Mouse (Mus musculus): ENCODE results near the gene Rora. TPM values are rescaled to one million over a fixed set of nuclear protein-coding genes. Genes with fewer than 3 reads are reported as not detected.

The Rora gene
- polyA plus RNA-seq, 1 experiment, result 0.86 TPM

DNA sequence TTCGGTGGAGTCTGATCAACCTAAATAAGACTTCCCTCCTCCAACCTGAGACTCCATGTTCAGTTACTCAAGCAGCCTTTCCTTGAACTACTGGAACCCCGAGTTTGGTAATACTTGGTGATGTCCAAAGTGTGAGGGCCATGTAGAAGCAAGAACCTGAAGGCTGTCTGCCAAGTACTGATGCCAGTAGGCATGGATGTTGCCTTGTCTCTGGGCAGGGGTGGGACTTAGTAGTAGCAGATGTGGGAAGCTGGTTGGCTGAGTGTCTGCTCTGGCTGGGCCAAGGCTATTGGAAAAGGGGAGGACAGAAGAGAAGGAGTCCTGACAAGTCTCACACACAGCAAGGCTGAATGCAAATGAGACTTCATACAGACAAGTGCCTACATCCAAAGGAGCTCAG is 154.1 kb downstream of the Rora start:
- no peak for TF ChIP-seq POLR2AphosphoS2 (IDR thresholded peaks at IDR 0.05; ENCODE audit: insufficient read length, low read depth)
- TF ChIP-seq E2F4 (IDR thresholded peaks at IDR 0.05; ENCODE audit: insufficient read depth), result no peak
- TF ChIP-seq MYOD1 (IDR thresholded peaks at IDR 0.05; ENCODE audit: control insufficient read depth in 1 of 3, insufficient read length in 2 of 3, low read depth in 2 of 3), result no peak
- no peak for TF ChIP-seq MYOG (IDR thresholded peaks at IDR 0.05; ENCODE audit: control insufficient read depth in 1 of 3, insufficient read depth in 1 of 3, insufficient read length in 2 of 3, low read depth in 2 of 3)
- TF ChIP-seq TCF12 (IDR thresholded peaks at IDR 0.05; ENCODE audit: insufficient read depth, poor library complexity, severe bottlenecking), result no peak
- TF ChIP-seq USF1 (IDR thresholded peaks at IDR 0.05; ENCODE audit: low read depth), result no peak
- TF ChIP-seq POLR2A (IDR thresholded peaks at IDR 0.05; ENCODE audit: insufficient read length, low read depth), result no peak
- TF ChIP-seq REST (IDR thresholded peaks at IDR 0.05; ENCODE audit: insufficient read depth, insufficient read length), result no peak
- no peak overlapping the region for H3K4me2 ChIP-seq (ENCODE audit: low read depth)
- H3ac ChIP-seq (ENCODE audit: control insufficient read depth, insufficient read length), result no peak overlapping the region

DNA sequence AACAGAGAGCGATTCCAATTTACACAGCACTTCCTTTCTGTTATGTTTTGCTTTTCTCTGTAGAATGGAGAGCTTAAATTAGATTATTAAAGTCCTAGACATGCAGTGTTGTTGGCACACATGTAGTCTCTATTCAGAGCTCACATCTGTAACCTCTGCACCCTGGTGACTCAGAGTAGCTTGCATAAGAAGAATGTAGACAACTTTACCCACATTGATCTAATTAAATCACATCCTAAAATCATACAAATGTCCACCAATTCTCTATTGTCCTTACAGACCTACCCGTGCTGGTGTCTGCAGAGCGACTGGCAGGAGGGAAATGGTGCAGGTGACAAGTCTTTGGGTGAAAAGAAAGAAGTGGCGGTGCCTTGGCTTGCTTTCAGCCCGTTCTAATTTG is 155.9 kb downstream of the Rora start:
- TF ChIP-seq MYOD1 (IDR thresholded peaks at IDR 0.05; ENCODE audit: control insufficient read depth in 1 of 3, insufficient read length in 2 of 3, low read depth in 2 of 3), result no peak
- no peak for TF ChIP-seq USF1 (IDR thresholded peaks at IDR 0.05; ENCODE audit: low read depth)
- no peak for TF ChIP-seq REST (IDR thresholded peaks at IDR 0.05; ENCODE audit: insufficient read depth, insufficient read length)
- no peak for TF ChIP-seq TCF12 (IDR thresholded peaks at IDR 0.05; ENCODE audit: insufficient read depth, poor library complexity, severe bottlenecking)
- no peak for TF ChIP-seq SRF (IDR thresholded peaks at IDR 0.05; ENCODE audit: control insufficient read depth, insufficient read length, low read depth)
- TF ChIP-seq E2F4 (IDR thresholded peaks at IDR 0.05; ENCODE audit: insufficient read depth), result no peak
- TF ChIP-seq MAX (IDR thresholded peaks at IDR 0.05; ENCODE audit: low read depth), result no peak
- no peak for TF ChIP-seq CEBPB (IDR thresholded peaks at IDR 0.05; ENCODE audit: insufficient read depth, poor library complexity, severe bottlenecking)
- TF ChIP-seq TCF3 (IDR thresholded peaks at IDR 0.05; ENCODE audit: insufficient read length, low read depth), result no peak
- no peak for TF ChIP-seq MYOG (IDR thresholded peaks at IDR 0.05; ENCODE audit: control insufficient read depth in 1 of 3, insufficient read depth in 1 of 3, insufficient read length in 2 of 3, low read depth in 2 of 3)
- TF ChIP-seq POLR2A (IDR thresholded peaks at IDR 0.05; ENCODE audit: insufficient read length, low read depth), result no peak
- TF ChIP-seq POLR2AphosphoS2 (IDR thresholded peaks at IDR 0.05; ENCODE audit: insufficient read length, low read depth), result no peak
- Histone ChIP-seq H3K4me2 (ENCODE audit: low read depth) (no peak overlapping the region), H3ac (ENCODE audit: control insufficient read depth, insufficient read length) (no peak overlapping the region), H3K27me3 (ENCODE audit: control insufficient read depth, insufficient read depth, insufficient read length) (no peaks in the 10 kb centered on the region), H3K36me3 (ENCODE audit: control insufficient read depth, insufficient read depth) (no peaks in the 10 kb centered on the region), H3K79me2 (ENCODE audit: control insufficient read depth, insufficient read depth) (no peaks in the 10 kb centered on the region), H3K4me3 (no peak overlapping the region)

More for the DNA sequence above, 154.1 kb downstream of the Rora start:
- Histone ChIP-seq H3K36me3 (ENCODE audit: control insufficient read depth, insufficient read depth) (no peaks in the 10 kb centered on the region), H3K4me3 (no peak overlapping the region), H3K79me2 (ENCODE audit: control insufficient read depth, insufficient read depth) (no peaks in the 10 kb centered on the region), H3K27me3 (ENCODE audit: control insufficient read depth, insufficient read depth, insufficient read length) (no peaks in the 10 kb centered on the region)

DNA sequence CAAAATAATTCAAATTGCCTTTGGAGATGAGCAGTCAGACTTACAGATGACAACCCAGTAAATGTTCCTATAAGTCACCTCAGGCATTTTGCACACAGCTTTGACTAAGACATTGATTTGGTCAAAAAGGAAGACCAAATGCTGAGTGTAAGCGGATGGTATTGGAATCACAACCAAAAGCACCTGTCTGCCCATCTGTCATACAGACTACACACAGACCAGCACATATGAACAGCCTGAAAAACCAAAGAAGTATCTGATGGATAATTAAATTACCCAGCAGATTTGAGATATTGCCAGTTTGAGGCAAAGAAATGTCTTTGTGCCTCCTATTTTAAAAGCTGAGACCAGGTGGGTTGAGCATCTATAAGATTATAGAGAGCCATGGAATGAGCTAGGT is 161.1 kb downstream of the Rora start:
- H3K36me3 ChIP-seq (ENCODE audit: control insufficient read depth, insufficient read depth), result no peaks in the 10 kb centered on the region
- H3K4me2 ChIP-seq (ENCODE audit: low read depth), result no peak overlapping the region
- no peak overlapping the region for H3ac ChIP-seq (ENCODE audit: control insufficient read depth, insufficient read length)
- no peak for TF ChIP-seq TCF3 (IDR thresholded peaks at IDR 0.05; ENCODE audit: insufficient read length, low read depth)
- TF ChIP-seq REST (IDR thresholded peaks at IDR 0.05; ENCODE audit: insufficient read depth, insufficient read length), result no peak
- TF ChIP-seq SRF (IDR thresholded peaks at IDR 0.05; ENCODE audit: control insufficient read depth, insufficient read length, low read depth), result no peak
- no peak for TF ChIP-seq POLR2A (IDR thresholded peaks at IDR 0.05; ENCODE audit: insufficient read length, low read depth)
- TF ChIP-seq MYOD1 (IDR thresholded peaks at IDR 0.05; ENCODE audit: control insufficient read depth in 1 of 3, insufficient read length in 2 of 3, low read depth in 2 of 3), result no peak
- no peak for TF ChIP-seq CEBPB (IDR thresholded peaks at IDR 0.05; ENCODE audit: insufficient read depth, poor library complexity, severe bottlenecking)
- no peak for TF ChIP-seq MAX (IDR thresholded peaks at IDR 0.05; ENCODE audit: low read depth)
- no peak for TF ChIP-seq E2F4 (IDR thresholded peaks at IDR 0.05; ENCODE audit: insufficient read depth)
- no peak for TF ChIP-seq USF1 (IDR thresholded peaks at IDR 0.05; ENCODE audit: low read depth)
- H3K4me3 ChIP-seq, result no peak overlapping the region
- no peaks in the 10 kb centered on the region for H3K27me3 ChIP-seq (ENCODE audit: control insufficient read depth, insufficient read depth, insufficient read length)
- no peaks in the 10 kb centered on the region for H3K79me2 ChIP-seq (ENCODE audit: control insufficient read depth, insufficient read depth)

DNA sequence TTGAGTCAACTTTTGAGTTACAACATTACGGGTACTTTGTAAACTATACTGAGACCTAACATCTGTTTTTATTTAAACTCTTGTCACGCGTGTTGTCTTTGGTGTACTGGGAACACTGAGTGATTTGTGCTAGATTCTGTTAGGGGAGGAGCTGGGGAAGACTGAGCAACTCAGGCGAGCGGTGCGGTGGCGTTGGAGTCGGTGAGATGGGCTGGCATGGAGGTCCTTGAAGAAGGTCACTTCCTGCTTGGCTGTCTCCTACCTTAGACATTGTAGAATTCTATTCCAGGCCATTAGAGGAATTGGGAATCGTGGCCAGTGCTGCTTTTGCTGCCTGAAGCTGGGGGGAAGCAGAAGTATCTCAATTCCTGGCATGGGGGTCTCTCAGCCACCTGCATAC is 162.3 kb downstream of the Rora start:
- no peak overlapping the region for H3ac ChIP-seq (ENCODE audit: control insufficient read depth, insufficient read length)
- no peaks in the 10 kb centered on the region for H3K79me2 ChIP-seq (ENCODE audit: control insufficient read depth, insufficient read depth)
- no peak overlapping the region for H3K4me2 ChIP-seq (ENCODE audit: low read depth)
- no peaks in the 10 kb centered on the region for H3K36me3 ChIP-seq (ENCODE audit: control insufficient read depth, insufficient read depth)
- H3K27me3 ChIP-seq (ENCODE audit: control insufficient read depth, insufficient read depth, insufficient read length), result no peaks in the 10 kb centered on the region
- TF ChIP-seq MAX (IDR thresholded peaks at IDR 0.05; ENCODE audit: low read depth) (no peak), POLR2A (IDR thresholded peaks at IDR 0.05; ENCODE audit: insufficient read length, low read depth) (no peak), TCF3 (IDR thresholded peaks at IDR 0.05; ENCODE audit: insufficient read length, low read depth) (no peak), SRF (IDR thresholded peaks at IDR 0.05; ENCODE audit: control insufficient read depth, insufficient read length, low read depth) (no peak), TCF12 (IDR thresholded peaks at IDR 0.05; ENCODE audit: insufficient read depth, poor library complexity, severe bottlenecking) (no peak), REST (IDR thresholded peaks at IDR 0.05; ENCODE audit: insufficient read depth, insufficient read length) (no peak), CEBPB (IDR thresholded peaks at IDR 0.05; ENCODE audit: insufficient read depth, poor library complexity, severe bottlenecking) (no peak), MYOD1 (IDR thresholded peaks at IDR 0.05; ENCODE audit: control insufficient read depth in 1 of 3, insufficient read length in 2 of 3, low read depth in 2 of 3) (no peak), MYOG (IDR thresholded peaks at IDR 0.05; ENCODE audit: control insufficient read depth in 1 of 3, insufficient read depth in 1 of 3, insufficient read length in 2 of 3, low read depth in 2 of 3) (no peak), POLR2AphosphoS2 (IDR thresholded peaks at IDR 0.05; ENCODE audit: insufficient read length, low read depth) (no peak), E2F4 (IDR thresholded peaks at IDR 0.05; ENCODE audit: insufficient read depth) (no peak), USF1 (IDR thresholded peaks at IDR 0.05; ENCODE audit: low read depth) (no peak)
- H3K4me3 ChIP-seq, result no peak overlapping the region

DNA sequence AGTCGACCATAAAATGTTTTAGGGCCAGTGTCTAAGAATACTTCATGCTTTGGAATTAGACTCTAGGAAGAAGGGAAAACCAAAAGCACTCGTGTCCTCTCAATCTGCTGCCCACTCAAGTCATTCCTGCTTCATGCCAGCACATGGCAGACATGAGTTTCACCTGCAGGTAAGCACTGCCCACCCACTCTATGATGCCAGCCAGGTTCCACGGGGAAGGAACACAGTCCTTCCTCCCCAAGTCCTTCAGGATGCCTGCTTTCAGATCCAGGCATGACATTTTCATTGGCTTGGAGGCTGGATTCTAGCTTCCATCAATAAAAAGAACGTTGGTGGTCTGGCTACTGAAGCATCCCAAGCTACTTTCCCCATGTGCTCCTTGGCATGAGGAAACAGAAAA is 166.4 kb downstream of the Rora start:
- Histone ChIP-seq H3K79me2 (ENCODE audit: control insufficient read depth, insufficient read depth) (no peaks in the 10 kb centered on the region), H3K27me3 (ENCODE audit: control insufficient read depth, insufficient read depth, insufficient read length) (no peaks in the 10 kb centered on the region), H3ac (ENCODE audit: control insufficient read depth, insufficient read length) (no peak overlapping the region), H3K4me3 (no peak overlapping the region), H3K4me2 (ENCODE audit: low read depth) (no peak overlapping the region), H3K36me3 (ENCODE audit: control insufficient read depth, insufficient read depth) (no peaks in the 10 kb centered on the region)
- TF ChIP-seq MAX (IDR thresholded peaks at IDR 0.05; ENCODE audit: low read depth) (no peak), MYOG (IDR thresholded peaks at IDR 0.05; ENCODE audit: control insufficient read depth in 1 of 3, insufficient read depth in 1 of 3, insufficient read length in 2 of 3, low read depth in 2 of 3) (no peak), SRF (IDR thresholded peaks at IDR 0.05; ENCODE audit: control insufficient read depth, insufficient read length, low read depth) (no peak), POLR2A (IDR thresholded peaks at IDR 0.05; ENCODE audit: insufficient read length, low read depth) (no peak), USF1 (IDR thresholded peaks at IDR 0.05; ENCODE audit: low read depth) (no peak), E2F4 (IDR thresholded peaks at IDR 0.05; ENCODE audit: insufficient read depth) (no peak)
